Mouse (Mus musculus): Measurements from ENCODE around the gene Opn4. TPM values are rescaled to one million over a fixed set of nuclear protein-coding genes. Genes with fewer than 3 reads are reported as not detected.

The Opn4 gene
- not detected for polyA plus RNA-seq (2015; fragmentation: Illumina TruSeq; extraction: RNeasy Lipid Tissue Mini Kit (QIAGEN cat#74804); ENCODE audit: low read depth, low replicate concordance)

DNA sequence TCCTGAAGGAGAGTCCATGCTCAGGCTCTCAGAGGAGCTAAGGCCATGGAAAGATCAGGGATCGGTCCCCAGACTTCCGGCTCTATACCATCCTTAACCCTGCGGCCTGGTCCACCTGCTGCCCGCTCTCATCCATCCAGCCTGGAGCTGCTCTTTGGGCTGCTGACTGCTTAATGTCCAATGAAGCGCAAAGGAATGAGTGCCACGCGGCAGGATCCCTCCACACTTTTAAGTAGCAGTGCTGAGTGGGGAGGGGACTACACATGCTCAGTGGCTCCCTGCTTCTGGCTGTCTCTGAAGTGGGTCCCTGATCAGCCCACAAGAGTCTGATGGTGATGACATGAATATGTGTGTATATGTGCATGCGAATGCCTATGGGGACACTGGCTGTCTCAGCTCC is at the start of gene Opn4:
Opn4 (minus strand) TSS at position 202 of the 400 bp plus-strand sequence.

GRCm38 (mm10) chr14:34588498-34588897 is 11.4 kb downstream of the Opn4 start, which contains the start of gene Ldb3:
TSS of gene Ldb3 (minus strand) at chr14:34588682.

Other genes with a start within 250 kb of the Opn4 start
- gene Fam25c, start 244.7 kb downstream of the Opn4 start, polyA plus RNA-seq (2015; fragmentation: Illumina TruSeq; extraction: RNeasy Lipid Tissue Mini Kit (QIAGEN cat#74804); ENCODE audit: low read depth, low replicate concordance) = not detected
- 30.9 TPM for gene Sncg, start 225.4 kb downstream of the Opn4 start, polyA plus RNA-seq (2015; fragmentation: Illumina TruSeq; extraction: RNeasy Lipid Tissue Mini Kit (QIAGEN cat#74804); ENCODE audit: low read depth, low replicate concordance)
- gene Mmrn2, start 224.7 kb downstream of the Opn4 start, polyA plus RNA-seq (2015; fragmentation: Illumina TruSeq; extraction: RNeasy Lipid Tissue Mini Kit (QIAGEN cat#74804); ENCODE audit: low read depth, low replicate concordance) = 2.4 TPM
- gene Bmpr1a, start 96.8 kb downstream of the Opn4 start, polyA plus RNA-seq (2015; fragmentation: Illumina TruSeq; extraction: RNeasy Lipid Tissue Mini Kit (QIAGEN cat#74804); ENCODE audit: low read depth, low replicate concordance) = 31.0 TPM
- not detected for gene 9230112D13Rik, start 77.3 kb downstream of the Opn4 start, polyA plus RNA-seq (2015; fragmentation: Illumina TruSeq; extraction: RNeasy Lipid Tissue Mini Kit (QIAGEN cat#74804); ENCODE audit: low read depth, low replicate concordance)
- 5.3 TPM for gene Ldb3, start 11.5 kb downstream of the Opn4 start, polyA plus RNA-seq (2015; fragmentation: Illumina TruSeq; extraction: RNeasy Lipid Tissue Mini Kit (QIAGEN cat#74804); ENCODE audit: low read depth, low replicate concordance)
- gene Wapl, start 73.8 kb upstream of the Opn4 start, polyA plus RNA-seq (2015; fragmentation: Illumina TruSeq; extraction: RNeasy Lipid Tissue Mini Kit (QIAGEN cat#74804); ENCODE audit: low read depth, low replicate concordance) = 25.6 TPM
- 23.8 TPM for gene Grid1, start 220.0 kb upstream of the Opn4 start, polyA plus RNA-seq (2015; fragmentation: Illumina TruSeq; extraction: RNeasy Lipid Tissue Mini Kit (QIAGEN cat#74804); ENCODE audit: low read depth, low replicate concordance)